Mouse (Mus musculus) forebrain, embryonic 12.5 days (tissue): ENCODE results near the gene Stard3. TPM values are rescaled to one million over a fixed set of nuclear protein-coding genes. Genes with fewer than 3 reads are reported as not detected.
A peak's percentile ranks its signal among the peaks of the same experiment; 100 is the strongest.

Experiments
- ATAC-seq: fragments of 200-750 bp; cut with Nextera tagmentation; 2 replicates; pipeline ENCODE4 v1.8.0; 2017; ENCODE audit warnings: moderate TSS enrichment; ENCODE audit not compliant: low FRiP score
- H3K27ac ChIP-seq: fragments of 300-500 bp; sonication (generic); 2 replicates; pipeline ENCODE4 v1.5.1; 2016; ENCODE audit warnings: mild to moderate bottlenecking
- H3K27me3 ChIP-seq: fragments of 300-500 bp; sonication (generic); 2 replicates; pipeline ENCODE4 v1.6.1; 2016; ENCODE audit warnings: mild to moderate bottlenecking
- H3K36me3 ChIP-seq: fragments of 300-500 bp; sonication (generic); replicated peaks from 2 replicates; pipeline ENCODE4 v1.6.1; 2016; ENCODE audit warnings: mild to moderate bottlenecking
- H3K4me1 ChIP-seq: fragments of 300-500 bp; sonication (generic); 2 replicates; pipeline ENCODE4 v1.6.1; 2016
- H3K4me2 ChIP-seq: fragments of 300-500 bp; sonication (generic); 2 replicates; pipeline ENCODE4 v1.6.1; 2016; ENCODE audit warnings: mild to moderate bottlenecking, moderate library complexity
- H3K4me3 ChIP-seq: fragments of 300-500 bp; sonication (generic); replicated peaks from 2 replicates; pipeline ENCODE4 v1.5.1; 2016; ENCODE audit warnings: mild to moderate bottlenecking
- H3K9ac ChIP-seq: fragments of 300-500 bp; sonication (generic); 2 replicates; pipeline ENCODE4 v1.6.1; 2016; ENCODE audit warnings: mild to moderate bottlenecking
- H3K9me3 ChIP-seq: fragments of 300-500 bp; sonication (generic); 2 replicates; pipeline ENCODE4 v1.6.1; 2016
- WGBS: fragments of 180-500 bp; shearing (Covaris S2); methylation state at CpG from one replicate; pipeline ENCODE4 v1.1.7; 2016; 5-methylcytosine and 5-hydroxymethylcytosine counted together
- polyA plus RNA-seq: library from polyadenylated mRNA; unstranded; fragments of >200 nt; fragmentation: Nextera tagmentation; extraction: Ambion mirVana; gene quantifications from 2 replicates; pipeline ENCODE4 v1.2.1, GENCODE M21; 2016

The Stard3 gene
- polyA plus RNA-seq, 1 experiment from 2014 or later = 42.0 TPM

DNA sequence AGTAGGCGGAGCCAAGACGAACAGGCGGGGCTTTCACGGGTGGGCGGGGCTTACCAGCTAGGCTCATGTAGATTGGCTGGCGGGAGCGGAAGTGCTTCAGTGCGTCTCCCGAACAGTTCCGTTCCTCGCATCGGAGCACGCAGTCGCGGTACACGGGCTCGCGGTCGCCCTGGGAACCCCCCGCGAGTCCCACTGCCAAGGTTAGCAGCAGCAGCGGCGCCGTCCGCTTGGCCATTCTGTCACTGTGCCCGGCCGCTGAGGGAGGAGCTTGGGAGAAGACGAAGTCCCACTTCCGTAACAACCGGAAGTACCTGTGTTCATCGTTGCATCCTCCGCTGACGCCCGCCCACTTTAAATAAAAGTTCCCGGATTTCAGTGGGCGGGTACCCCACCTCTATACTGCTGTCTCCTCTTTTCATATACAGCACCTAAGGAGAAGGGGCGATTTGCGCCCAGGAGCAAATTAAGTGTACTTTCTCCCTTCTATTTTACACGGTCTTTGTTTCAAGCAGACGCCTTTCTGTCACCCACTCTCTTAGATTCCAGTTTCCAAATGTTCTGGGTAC, 42.1 kb downstream of the Stard3 start, which contains the start of gene Pgap3:
TSS of gene Pgap3 (minus strand) at position 330 of the 566 bp plus-strand sequence.
- peak; percentile 92 for ATAC-seq
- Histone ChIP-seq H3K4me1 (peaks cover 15% of the 10 kb centered on the region), H3K36me3 (no peaks in the 10 kb centered on the region), H3K4me3 (peak within 1 kb of the TSS; percentile 58), H3K4me2 (peak within 1 kb of the TSS; percentile 70), H3K27me3 (peaks cover 17% of the 10 kb centered on the region; the same call in 1 of the 2 replicates), H3K9me3 (no peaks in the 10 kb centered on the region), H3K9ac (peak within 1 kb of the TSS; percentile 59), H3K27ac (peak within 1 kb of the TSS; percentile 97)
- WGBS = under 1% methylated on average over 40 of the region's 40 CpGs

DNA sequence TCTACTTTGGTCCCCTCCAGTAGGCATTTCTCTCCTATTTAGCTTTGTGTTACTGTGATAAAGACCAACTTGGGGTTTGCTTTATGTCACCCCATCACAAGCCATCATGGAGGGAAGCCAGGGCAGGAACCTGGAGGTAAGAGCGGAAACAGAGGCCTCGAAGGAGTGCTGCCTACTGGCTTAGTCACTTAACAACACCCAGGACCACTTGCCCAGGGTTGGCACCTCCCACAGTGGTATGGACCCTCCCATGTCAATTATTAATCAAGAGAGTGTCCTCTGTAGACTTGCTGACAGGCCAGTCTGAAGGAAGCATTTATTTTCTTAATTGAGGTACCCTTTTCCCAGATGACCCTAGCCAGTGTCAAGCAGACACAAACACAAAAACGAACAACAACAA, 42.6 kb downstream of the Stard3 start:
- WGBS = 57% methylated on average over 3 of the region's 3 CpGs
- Histone ChIP-seq H3K9me3 (no peaks in the 10 kb centered on the region), H3K36me3 (no peaks in the 10 kb centered on the region), H3K27ac (peak overlapping the region; percentile 97), H3K4me2 (peak overlapping the region; percentile 70), H3K9ac (peak overlapping the region; percentile 59), H3K4me1 (peaks cover 15% of the 10 kb centered on the region), H3K27me3 (peaks cover 17% of the 10 kb centered on the region; the same call in 1 of the 2 replicates), H3K4me3 (peak overlapping the region; percentile 58)
- ATAC-seq = 0 out of 2 replicates have a peak, but pooled peaks have one; percentile 37

DNA sequence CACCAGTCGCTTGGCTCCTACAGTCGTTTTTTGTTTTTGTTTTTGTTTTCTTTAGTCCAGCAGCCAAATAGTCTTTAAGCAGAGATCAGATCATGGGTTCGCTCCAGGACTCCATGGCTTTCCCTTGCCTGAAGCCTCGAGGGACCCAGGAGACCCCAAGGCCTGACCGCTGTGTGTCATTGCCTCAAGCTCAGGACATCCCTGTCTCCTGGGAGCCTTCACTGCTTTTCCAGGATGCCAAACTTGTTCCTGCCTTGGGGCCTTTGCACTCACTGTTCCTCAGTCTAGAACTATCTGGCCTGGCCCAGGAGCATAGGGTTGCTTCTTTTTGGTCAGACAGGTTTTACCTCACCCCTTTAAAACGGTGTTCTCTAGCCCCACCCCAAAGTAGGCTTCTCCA, 48.5 kb downstream of the Stard3 start:
- Histone ChIP-seq H3K36me3 (no peaks in the 10 kb centered on the region), H3K9me3 (no peaks in the 10 kb centered on the region), H3K4me3 (no peak overlapping the region), H3K4me2 (no peak overlapping the region), H3K4me1 (peaks cover 12% of the 10 kb centered on the region), H3K9ac (no peak overlapping the region), H3K27ac (no peak overlapping the region), H3K27me3 (peaks cover 34% of the 10 kb centered on the region)
- no peak for ATAC-seq
- WGBS = 72% methylated on average over 6 of the region's 6 CpGs

DNA sequence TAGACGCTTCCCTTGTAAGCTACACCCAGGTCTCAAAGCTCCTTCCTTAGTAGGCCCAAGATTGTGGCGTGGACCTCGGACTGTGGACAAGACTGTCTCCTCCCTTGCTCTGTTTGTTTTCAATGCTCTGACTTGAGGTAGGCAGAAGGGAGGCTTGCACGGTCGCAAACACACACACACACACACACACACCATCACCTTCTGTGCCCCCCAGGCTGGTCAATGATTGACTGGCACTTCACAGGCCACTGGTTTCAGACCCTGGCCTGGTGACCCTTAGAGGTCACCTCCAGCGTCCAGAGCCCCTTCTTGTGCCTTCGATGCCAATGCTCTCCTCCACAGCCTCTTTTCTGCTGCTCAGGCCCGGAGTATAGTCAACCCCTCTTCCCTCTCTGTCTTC, 50.7 kb downstream of the Stard3 start:
- H3K9ac ChIP-seq = peak overlapping the region; percentile 40; the same call in 1 of the 2 replicates
- H3K4me1 ChIP-seq = peaks cover 30% of the 10 kb centered on the region
- H3K36me3 ChIP-seq = no peaks in the 10 kb centered on the region
- H3K4me2 ChIP-seq = peak overlapping the region; percentile 32
- ATAC-seq = no peak
- WGBS = 56% methylated on average over 8 of the region's 8 CpGs
- peaks cover 43% of the 10 kb centered on the region for H3K27me3 ChIP-seq
- no peaks in the 10 kb centered on the region for H3K9me3 ChIP-seq
- no peak overlapping the region for H3K27ac ChIP-seq
- no peak overlapping the region for H3K4me3 ChIP-seq

- 1% methylated on average over 10 of the region's 10 CpGs for WGBS
- Histone ChIP-seq H3K4me2 (peak overlapping the region; percentile 32), H3K27ac (no peak overlapping the region), H3K27me3 (peaks cover 48% of the 10 kb centered on the region), H3K9me3 (no peaks in the 10 kb centered on the region), H3K4me3 (no peak overlapping the region), H3K4me1 (peaks cover 35% of the 10 kb centered on the region), H3K36me3 (no peaks in the 10 kb centered on the region), H3K9ac (peak overlapping the region; percentile 40; the same call in 1 of the 2 replicates)
- ATAC-seq = peak; percentile 76
These were observed 51.2 kb downstream of the Stard3 start for GRCm38 (mm10) chr11:98409341-98409822.

DNA sequence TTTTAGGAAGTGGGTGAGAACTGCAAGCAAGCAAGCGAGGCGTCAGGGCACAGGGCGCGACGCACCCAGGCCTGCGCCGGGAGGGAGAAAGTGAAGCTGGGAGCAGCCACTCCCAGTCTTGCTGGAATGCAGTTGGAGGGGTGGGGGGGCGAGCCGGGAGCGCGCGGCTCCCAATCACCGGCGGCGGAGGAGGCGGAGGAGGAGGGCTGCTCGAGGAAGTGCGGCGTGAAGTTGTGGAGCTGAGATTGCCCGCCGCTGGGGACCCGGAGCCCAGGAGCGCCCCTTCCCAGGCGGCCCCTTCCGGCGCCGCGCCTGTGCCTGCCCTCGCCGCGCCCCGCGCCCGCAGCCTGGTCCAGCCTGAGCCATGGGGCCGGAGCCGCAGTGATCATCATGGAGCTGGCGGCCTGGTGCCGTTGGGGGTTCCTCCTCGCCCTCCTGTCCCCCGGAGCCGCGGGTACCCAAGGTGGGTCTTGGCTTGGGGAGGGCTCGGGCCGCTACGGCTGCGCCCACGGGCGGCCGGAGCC, 54.2 kb downstream of the Stard3 start, which contains the start of gene Erbb2:
TSS of gene Erbb2 (plus strand) at position 198 of the 524 bp plus-strand sequence.
- ATAC-seq = peak; percentile 71
- peak within 1 kb of the TSS; percentile 91 for H3K9ac ChIP-seq
- H3K4me3 ChIP-seq = peak within 1 kb of the TSS; percentile 72
- H3K27ac ChIP-seq = peak within 1 kb of the TSS; percentile 69
- H3K4me1 ChIP-seq = peaks cover 35% of the 10 kb centered on the region
- H3K36me3 ChIP-seq = no peaks in the 10 kb centered on the region
- H3K9me3 ChIP-seq = no peaks in the 10 kb centered on the region
- WGBS = 1% methylated on average over 45 of the region's 49 CpGs
- peaks cover 53% of the 10 kb centered on the region for H3K27me3 ChIP-seq
- peak within 1 kb of the TSS; percentile 98 for H3K4me2 ChIP-seq

GRCm38 (mm10) chr11:98412797-98413301, 54.7 kb downstream of the Stard3 start:
- no peaks in the 10 kb centered on the region for H3K9me3 ChIP-seq
- no peaks in the 10 kb centered on the region for H3K36me3 ChIP-seq
- peaks cover 53% of the 10 kb centered on the region for H3K27me3 ChIP-seq
- peak overlapping the region; percentile 72 for H3K4me3 ChIP-seq
- H3K9ac ChIP-seq = peak overlapping the region; percentile 91
- peak overlapping the region; percentile 98 for H3K4me2 ChIP-seq
- peak; percentile 45; the same call in 1 of the 2 replicates for ATAC-seq
- H3K27ac ChIP-seq = peak overlapping the region; percentile 69
- 0% methylated on average over 37 of the region's 40 CpGs for WGBS
- peaks cover 35% of the 10 kb centered on the region for H3K4me1 ChIP-seq

GRCm38 (mm10) chr11:98413731-98414130, 55.6 kb downstream of the Stard3 start:
- Histone ChIP-seq H3K4me2 (peak overlapping the region; percentile 98), H3K4me3 (peak overlapping the region; percentile 72), H3K9me3 (no peaks in the 10 kb centered on the region), H3K27me3 (peaks cover 53% of the 10 kb centered on the region), H3K36me3 (no peaks in the 10 kb centered on the region), H3K4me1 (peaks cover 35% of the 10 kb centered on the region), H3K27ac (no peak overlapping the region), H3K9ac (peak overlapping the region; percentile 91; the same call in 1 of the 2 replicates)
- 39% methylated on average over 7 of the region's 7 CpGs for WGBS
- no peak for ATAC-seq

DNA sequence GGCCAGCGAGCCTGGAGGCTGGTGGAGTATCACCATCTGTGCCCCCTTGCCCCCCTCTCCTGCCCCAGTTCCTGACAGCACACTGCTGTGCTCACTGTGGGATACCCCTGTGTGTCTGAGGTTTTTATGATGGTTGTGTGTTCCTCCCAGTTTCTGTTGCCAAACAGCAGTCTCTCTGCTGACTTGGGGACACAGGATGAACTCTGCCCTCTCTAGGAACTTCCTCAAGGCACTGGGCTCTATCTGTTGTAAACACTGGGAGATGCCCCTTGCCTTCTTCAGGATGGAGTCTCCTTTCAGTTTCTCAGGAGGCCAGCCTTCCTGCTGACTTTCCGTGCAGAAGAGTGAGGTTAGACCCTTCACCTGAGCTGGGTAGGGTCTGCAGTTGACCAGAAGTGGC, 56.0 kb downstream of the Stard3 start:
- Histone ChIP-seq H3K9ac (0 out of 2 replicates have a peak overlapping the region, but pooled peaks have one; percentile 5), H3K27ac (no peak overlapping the region), H3K27me3 (peaks cover 53% of the 10 kb centered on the region), H3K4me2 (peak overlapping the region; percentile 98; the same call in 1 of the 2 replicates), H3K4me1 (peaks cover 30% of the 10 kb centered on the region), H3K9me3 (no peaks in the 10 kb centered on the region), H3K4me3 (no peak overlapping the region; the same call in 1 of the 2 replicates), H3K36me3 (no peaks in the 10 kb centered on the region)
- no peak for ATAC-seq
- 26% methylated on average over 2 of the region's 2 CpGs for WGBS

DNA sequence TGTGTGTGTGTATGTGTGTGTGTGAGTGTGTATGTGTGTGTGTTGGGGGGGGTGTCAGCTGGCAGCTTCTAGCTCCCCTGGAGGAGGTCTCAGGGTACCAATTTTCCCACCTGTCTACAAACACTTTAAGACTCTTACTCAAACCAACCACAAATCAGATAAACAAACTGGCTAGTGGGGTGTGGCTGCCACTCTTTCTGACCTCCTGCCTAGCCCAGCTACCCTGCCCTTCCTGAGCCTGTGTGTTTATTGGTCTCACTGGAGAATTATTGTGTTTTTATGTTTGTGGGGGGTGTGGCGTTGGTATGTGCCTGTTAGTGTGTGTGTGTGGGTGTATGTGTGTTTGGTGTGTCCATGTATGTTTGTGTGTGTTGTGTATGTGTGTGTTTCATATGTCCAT, 58.9 kb downstream of the Stard3 start:
- Histone ChIP-seq H3K4me1 (peaks cover 18% of the 10 kb centered on the region), H3K4me3 (no peak overlapping the region), H3K9ac (no peak overlapping the region), H3K27me3 (peaks cover 31% of the 10 kb centered on the region), H3K4me2 (no peak overlapping the region), H3K9me3 (no peaks in the 10 kb centered on the region), H3K27ac (no peak overlapping the region), H3K36me3 (no peaks in the 10 kb centered on the region)
- 85% methylated on average over 1 of the region's 1 CpGs for WGBS
- ATAC-seq = no peak

GRCm38 (mm10) chr11:98418273-98418672, 60.1 kb downstream of the Stard3 start:
- Histone ChIP-seq H3K36me3 (no peaks in the 10 kb centered on the region; the same call in 1 of the 2 replicates), H3K9ac (no peak overlapping the region), H3K9me3 (no peaks in the 10 kb centered on the region), H3K4me3 (no peak overlapping the region), H3K27me3 (peaks cover 21% of the 10 kb centered on the region), H3K27ac (no peak overlapping the region), H3K4me1 (peaks cover 11% of the 10 kb centered on the region), H3K4me2 (no peak overlapping the region)
- no peak for ATAC-seq
- WGBS = 68% methylated on average over 6 of the region's 6 CpGs

GRCm38 (mm10) chr11:98418939-98419547, 60.9 kb downstream of the Stard3 start:
- H3K27me3 ChIP-seq = peaks cover 14% of the 10 kb centered on the region; the same call in 1 of the 2 replicates
- no peaks in the 10 kb centered on the region for H3K9me3 ChIP-seq
- no peak overlapping the region for H3K4me2 ChIP-seq
- no peak for ATAC-seq
- H3K36me3 ChIP-seq = no peaks in the 10 kb centered on the region; the same call in 1 of the 2 replicates
- peaks cover 3% of the 10 kb centered on the region for H3K4me1 ChIP-seq
- 81% methylated on average over 10 of the region's 10 CpGs for WGBS
- no peak overlapping the region for H3K4me3 ChIP-seq
- no peak overlapping the region for H3K9ac ChIP-seq
- H3K27ac ChIP-seq = no peak overlapping the region
